26 mouse cellular contexts compared by ENCODE assay signal in the genomic region with DNA sequence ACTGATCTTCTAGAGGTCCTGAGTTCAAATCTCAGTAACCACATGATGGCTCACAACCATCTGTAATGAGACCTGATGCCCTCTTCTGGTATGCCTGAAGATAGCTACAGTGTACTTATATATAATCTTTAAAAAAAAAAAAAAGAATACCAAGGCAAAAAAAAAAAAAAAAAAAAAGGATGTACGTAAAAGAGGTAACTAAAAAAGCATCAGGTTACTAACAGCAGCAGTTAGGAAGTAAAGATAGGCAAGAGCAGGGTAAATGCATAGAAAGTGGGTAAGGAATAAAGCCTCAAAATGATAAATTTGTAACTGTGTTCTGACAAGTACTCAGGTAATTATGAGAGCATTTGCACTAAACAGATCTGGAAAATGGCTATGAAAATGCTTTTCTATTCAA.
"Had no signal": no experiment of that assay in that cellular context is flagged by ENCODE, and none has a peak within 500 bp of the region (broad histone marks: within the 10 kb centered on the region; RNA-seq: fewer than 3 reads in every experiment).

No protein-coding gene starts in this region.

- ATAC-seq: forebrain, embryonic 13.5 days; forebrain, embryonic 14.5 days; forebrain, embryonic 15.5 days; forebrain, embryonic 16.5 days; forebrain, postnatal 0 days had no signal

- DNase-seq: cerebellum, adult 9-10 months; cerebellum, adult 9-11 months; cerebellum, postnatal 10 days; cerebellum, postnatal 14 days; cerebellum, postnatal 25 days; cerebellum, postnatal 36 days; embryo, embryonic 11 days; forebrain, postnatal 0 days; gastrocnemius, adult 2 months; gastrocnemius, postnatal 10 days; gastrocnemius, postnatal 14 days; gastrocnemius, postnatal 25 days; gastrocnemius, postnatal 36 days; heart, adult 18-20 months; heart, adult 2 months had no signal

- H3K9me3 ChIP-seq: embryonic facial prominence, embryonic 10.5 days; embryonic facial prominence, embryonic 12.5 days; embryonic facial prominence, embryonic 13.5 days; embryonic facial prominence, embryonic 15.5 days; forebrain, embryonic 10.5 days; forebrain, embryonic 12.5 days; forebrain, embryonic 13.5 days; forebrain, embryonic 15.5 days had no signal

- H3K36me3 ChIP-seq: embryonic facial prominence, embryonic 12.5 days; embryonic facial prominence, embryonic 13.5 days; embryonic facial prominence, embryonic 15.5 days; forebrain, embryonic 15.5 days had no signal

- H3K4me2 ChIP-seq: embryonic facial prominence, embryonic 12.5 days; embryonic facial prominence, embryonic 13.5 days; embryonic facial prominence, embryonic 15.5 days; forebrain, embryonic 12.5 days; forebrain, embryonic 13.5 days; forebrain, embryonic 15.5 days had no signal

- H3K4me3 ChIP-seq: embryonic facial prominence, embryonic 10.5 days; embryonic facial prominence, embryonic 12.5 days; embryonic facial prominence, embryonic 13.5 days; embryonic facial prominence, embryonic 15.5 days; erythroblast, embryonic 14.5 days; forebrain, embryonic 10.5 days; forebrain, embryonic 12.5 days; forebrain, embryonic 13.5 days; forebrain, embryonic 15.5 days; gastrocnemius, adult 2 months; heart, adult 2 months had no signal

- H3K27me3 ChIP-seq: embryonic facial prominence, embryonic 12.5 days; embryonic facial prominence, embryonic 13.5 days; embryonic facial prominence, embryonic 15.5 days; forebrain, embryonic 12.5 days; forebrain, embryonic 13.5 days; forebrain, embryonic 15.5 days had no signal

- H3K4me1 ChIP-seq: embryonic facial prominence, embryonic 10.5 days; embryonic facial prominence, embryonic 12.5 days; embryonic facial prominence, embryonic 13.5 days; embryonic facial prominence, embryonic 15.5 days had no signal

- H3K9ac ChIP-seq: embryonic facial prominence, embryonic 12.5 days; embryonic facial prominence, embryonic 13.5 days; embryonic facial prominence, embryonic 15.5 days; forebrain, embryonic 12.5 days; forebrain, embryonic 13.5 days; forebrain, embryonic 15.5 days; forebrain, postnatal 0 days had no signal

- H3K27ac ChIP-seq: embryonic facial prominence, embryonic 10.5 days; embryonic facial prominence, embryonic 12.5 days; embryonic facial prominence, embryonic 13.5 days; embryonic facial prominence, embryonic 15.5 days; forebrain, embryonic 10.5 days; forebrain, embryonic 12.5 days; forebrain, embryonic 13.5 days; forebrain, embryonic 15.5 days; gastrocnemius, adult 2 months; heart, adult 2 months had no signal
